Mouse (Mus musculus) brain, embryonic 14.5 days (tissue): Measurements from ENCODE around the gene Arhgap17.

Experiments used
- CTCF ChIP-seq: fragments of 200-500 bp; IDR thresholded peaks from 2 replicates; pipeline ENCODE4 v1.5.1; 2012; ENCODE audit warnings: inconsistent platforms, mild to moderate bottlenecking, moderate library complexity, borderline replicate concordance; ENCODE audit not compliant: insufficient read depth, insufficient read length; ENCODE audit errors: extremely low read depth
- POLR2A ChIP-seq: fragments of 200-500 bp; IDR thresholded peaks from 2 replicates; pipeline ENCODE4 v1.6.1; 2012; ENCODE audit warnings: mild to moderate bottlenecking, inconsistent platforms, borderline replicate concordance; ENCODE audit not compliant: poor library complexity, insufficient read depth, insufficient read length, severe bottlenecking; ENCODE audit errors: extremely low read depth

GRCm38 (mm10) chr7:123326901-123327300 lies 42.8 kb downstream of the Arhgap17 start:
- TF ChIP-seq POLR2A (no peak), CTCF (no peak)
